ENCODE assay signal across 8 mouse cellular contexts in genomic region chr7:101108653-101109005, GRCm38 (mm10). TPM values are rescaled to one million over a fixed set of nuclear protein-coding genes. Genes with fewer than 3 reads are reported as not detected.
A peak's percentile ranks its signal among the peaks of the same experiment; 100 is the strongest.
DNase-seq lines count a peak whose midpoint lies in the region; ATAC-seq and TF ChIP-seq lines count a peak whose summit lies in the region.

No protein-coding gene starts in this region.

- H3K4me3 ChIP-seq in forebrain, embryonic 10.5 days = peak overlapping the region; percentile 94
- H3K4me3 ChIP-seq in intestine, postnatal 0 days (ENCODE audit: low read depth, low read length) = peak overlapping the region; percentile 84

- peak; percentile 77 for DNase-seq in adrenal gland, adult 8-10 months
- DNase-seq in adrenal gland, adult 2 months = no peak
- DNase-seq in ovary, postnatal 10 days (ENCODE audit: low spot score) = peak; percentile 55
- DNase-seq in ovary, postnatal 36 days (ENCODE audit: low spot score) = no peak
- peak; percentile 83 for DNase-seq in forebrain, embryonic 10.5 days (ENCODE audit: extremely low spot score, low spot score)
- DNase-seq in left cerebral cortex, adult 9 months (ENCODE audit: low spot score in 2 of 2) = no peak

- H3K9me3 ChIP-seq in forebrain, embryonic 10.5 days = no peaks in the 10 kb centered on the region
- no peaks in the 10 kb centered on the region for H3K9me3 ChIP-seq in intestine, postnatal 0 days (ENCODE audit: control insufficient read depth)

- peak overlapping the region; percentile 96 for H3K27ac ChIP-seq in forebrain, embryonic 10.5 days
- H3K27ac ChIP-seq in intestine, postnatal 0 days (ENCODE audit: low read depth, low read length) = peak overlapping the region; percentile 95

- no peaks in the 10 kb centered on the region for H3K27me3 ChIP-seq in forebrain, embryonic 10.5 days (ENCODE audit: poor library complexity, severe bottlenecking)
- H3K27me3 ChIP-seq in intestine, postnatal 0 days (replicated peaks; ENCODE audit: control insufficient read depth, insufficient read depth, low read length) = no peaks in the 10 kb centered on the region

- peak overlapping the region; percentile 84 for H3K4me2 ChIP-seq in intestine, postnatal 0 days (replicated peaks; ENCODE audit: low read depth)

- 0% methylated on average over 21 of the region's 35 CpGs for WGBS in forebrain, embryonic 10.5 days
- under 1% methylated on average over 19 of the region's 35 CpGs for WGBS in intestine, postnatal 0 days

- peak; percentile 83; the same call in 1 of the 2 replicates for ATAC-seq in intestine, postnatal 0 days
- peak; percentile 46 for ATAC-seq in monocyte, adult 5-6 weeks (replicated peaks; ENCODE audit: insufficient number of reproducible peaks, low FRiP score, low TSS enrichment, poor library complexity, severe bottlenecking)

- peaks cover 25% of the 10 kb centered on the region for H3K4me1 ChIP-seq in forebrain, embryonic 10.5 days
- H3K4me1 ChIP-seq in intestine, postnatal 0 days (replicated peaks; ENCODE audit: control insufficient read depth, insufficient read depth, low read length) = peaks cover 11% of the 10 kb centered on the region

- peaks cover 28% of the 10 kb centered on the region for H3K36me3 ChIP-seq in forebrain, embryonic 10.5 days (replicated peaks)
- H3K36me3 ChIP-seq in intestine, postnatal 0 days (ENCODE audit: control insufficient read depth, insufficient read depth) = no peaks in the 10 kb centered on the region; the same call in 1 of the 2 replicates

- no peak for TF ChIP-seq CTCF in intestine, postnatal 0 days (IDR thresholded peaks at IDR 0.05; ENCODE audit: low read depth)

- H3K9ac ChIP-seq in intestine, postnatal 0 days (ENCODE audit: low read depth, low read length) = peak overlapping the region; percentile 78

RNA-seq across cellular contexts. Expression of gene Fchsd2, which starts 16.0 kb away (rescaled TPM):
- total RNA-seq in adrenal gland, adult 8-10 months (2022) = 10 to 100 TPM; 20.9 to 53.3 (median 33.8) TPM
- 10 to 100 TPM; 15.3 to 25.1 TPM for total RNA-seq in adrenal gland, adult 2 months (2021)
- polyA plus RNA-seq in adrenal gland, adult 2 months (2012; rRNA removed) = 6.3 and 8.2 TPM in 2 replicates
- 19.5 and 20.3 TPM in 2 replicates for polyA plus RNA-seq in forebrain, embryonic 10.5 days (2016; fragmentation: Nextera tagmentation; extraction: Ambion mirVana)
- 20.1 and 26.1 TPM in 2 replicates for polyA plus RNA-seq in intestine, postnatal 0 days (2015; fragmentation: Nextera tagmentation; extraction: Ambion mirVana)
- 36.7 to 58.4 TPM (median 47.7 TPM) in 3 replicates for total RNA-seq in monocyte, adult 5-6 weeks (2017)

Comparison
In these comparisons a context has a peak if more than half of its experiments do, and no peak if none do; other contexts are left out.
1. DNase-seq: peak in adrenal gland, adult 8-10 months (single experiment), ovary, postnatal 10 days (single experiment) and forebrain, embryonic 10.5 days (single experiment); none in adrenal gland, adult 2 months (single experiment), ovary, postnatal 36 days (single experiment) and left cerebral cortex, adult 9 months (0 of 2).